Mouse (Mus musculus) brown adipose tissue, adult 24 weeks (tissue): ENCODE results near the gene Nsrp1. TPM values are rescaled to one million over a fixed set of nuclear protein-coding genes. Genes with fewer than 3 reads are reported as not detected.
"Not testable (repeated sequence)": the region's sequence is repeated elsewhere in the genome, so short reads cannot be mapped to it uniquely, and the experiment has no call there.

Experiments used
- H3K27ac ChIP-seq: fragments of 200-500 bp; replicated peaks from 2 replicates; pipeline ENCODE4 v1.5.1; 2012; ENCODE audit warnings: low read depth, mild to moderate bottlenecking, low read length
- H3K4me1 ChIP-seq: fragments of 200-500 bp; 2 replicates; pipeline ENCODE4 v1.6.1; 2012; ENCODE audit warnings: low read length, mixed read lengths; ENCODE audit not compliant: control insufficient read depth, insufficient read depth, insufficient read length
- H3K4me3 ChIP-seq: fragments of 200-500 bp; 2 replicates; pipeline ENCODE4 v1.5.1; 2012; ENCODE audit warnings: low read depth, mild to moderate bottlenecking, low read length, moderate library complexity; ENCODE audit not compliant: insufficient read depth
- polyA plus RNA-seq: library from polyadenylated mRNA; stranded (reverse); fragments of >200 nt; gene quantifications from 2 replicates; pipeline ENCODE4 v1.2.4, GENCODE M21; 2012; ENCODE audit not compliant: missing spikeins, insufficient read depth, insufficient read length

Nsrp1 gene
- polyA plus RNA-seq, 1 experiment = 12.1 TPM

- Histone ChIP-seq H3K4me3 (no peak overlapping the region), H3K27ac (no peak overlapping the region), H3K4me1 (no peaks in the 10 kb centered on the region)
Measured at GRCm38 (mm10) chr11:77084001-77084682, 5.9 kb upstream of the Nsrp1 start.

GRCm38 (mm10) chr11:77079361-77079760, 1.1 kb upstream of the Nsrp1 start:
- Histone ChIP-seq H3K4me1 (peaks cover 2% of the 10 kb centered on the region; the same call in 1 of the 2 replicates), H3K27ac (no peak overlapping the region), H3K4me3 (no peak overlapping the region)

GRCm38 (mm10) chr11:77077792-77078191, 443 bp downstream of the Nsrp1 start:
- H3K4me1 ChIP-seq = peaks cover 2% of the 10 kb centered on the region; the same call in 1 of the 2 replicates

DNA sequence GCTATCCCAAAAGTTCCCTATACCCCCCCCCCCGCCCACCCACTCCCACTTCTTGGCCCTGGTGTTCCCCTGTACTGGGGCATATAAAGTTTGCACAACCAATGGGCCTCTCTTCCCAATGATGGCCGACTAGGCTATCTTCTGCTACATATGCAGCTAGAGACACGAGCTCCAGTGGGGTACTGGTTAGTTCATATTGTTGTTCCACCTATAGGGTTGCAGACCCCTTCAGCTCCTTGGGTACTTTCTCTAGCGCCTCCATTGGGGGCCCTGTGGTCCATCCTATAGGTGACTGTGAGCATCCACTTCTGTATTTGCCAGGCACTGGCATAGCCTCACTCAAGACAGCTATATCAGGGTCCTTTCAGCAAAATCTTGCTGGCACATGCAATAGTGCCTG, 904 bp downstream of the Nsrp1 start:
- not testable (repeated sequence) for H3K27ac ChIP-seq, H3K4me1 ChIP-seq
- H3K4me3 ChIP-seq = peak overlapping the region; percentile 89

More at GRCm38 (mm10) chr11:77077792-77078191, 443 bp downstream of the Nsrp1 start:
- H3K27ac ChIP-seq = peak overlapping the region; percentile 65; the same call in 1 of the 2 replicates
- H3K4me3 ChIP-seq = peak overlapping the region; percentile 89

- H3K27ac ChIP-seq = no peak overlapping the region
Measured at GRCm38 (mm10) chr11:77070721-77071120, 7.5 kb downstream of the Nsrp1 start.

GRCm38 (mm10) chr11:77068825-77069224, 9.4 kb downstream of the Nsrp1 start:
- no peak overlapping the region for H3K27ac ChIP-seq
- H3K4me1 ChIP-seq = no peaks in the 10 kb centered on the region

More at GRCm38 (mm10) chr11:77070721-77071120, 7.5 kb downstream of the Nsrp1 start:
- H3K4me1 ChIP-seq = no peaks in the 10 kb centered on the region
- H3K4me3 ChIP-seq = no peak overlapping the region

GRCm38 (mm10) chr11:77063406-77063805, 14.8 kb downstream of the Nsrp1 start:
- Histone ChIP-seq H3K27ac (no peak overlapping the region), H3K4me1 (no peaks in the 10 kb centered on the region), H3K4me3 (no peak overlapping the region)

More at GRCm38 (mm10) chr11:77068825-77069224, 9.4 kb downstream of the Nsrp1 start:
- H3K4me3 ChIP-seq = no peak overlapping the region

DNA sequence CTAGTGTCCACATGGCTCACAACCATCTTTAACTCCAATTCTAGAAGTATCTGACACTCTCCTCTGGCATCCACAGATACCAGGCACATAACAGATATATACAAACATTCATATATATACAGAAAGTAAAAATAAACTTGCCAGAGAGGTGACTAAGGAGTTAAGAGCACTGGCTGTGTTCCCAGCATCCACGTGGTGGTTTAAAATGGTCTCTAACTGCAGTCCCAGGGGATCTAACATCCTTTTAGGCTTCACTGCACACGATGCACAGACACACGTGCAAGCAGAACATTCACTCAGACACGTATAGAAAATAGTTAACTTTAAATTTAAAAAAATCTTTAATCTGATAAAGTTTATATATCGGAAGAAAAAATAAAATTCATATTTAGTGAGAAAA, 16.3 kb downstream of the Nsrp1 start:
- H3K4me3 ChIP-seq = no peak overlapping the region
- no peaks in the 10 kb centered on the region for H3K4me1 ChIP-seq
- H3K27ac ChIP-seq = no peak overlapping the region

- no peak overlapping the region for H3K27ac ChIP-seq
- H3K4me1 ChIP-seq = no peaks in the 10 kb centered on the region
- H3K4me3 ChIP-seq = no peak overlapping the region
Measured at GRCm38 (mm10) chr11:77042816-77043215, 35.4 kb downstream of the Nsrp1 start.

GRCm38 (mm10) chr11:77041891-77042290, 36.3 kb downstream of the Nsrp1 start:
- no peak overlapping the region for H3K4me3 ChIP-seq
- H3K4me1 ChIP-seq = no peaks in the 10 kb centered on the region
- no peak overlapping the region for H3K27ac ChIP-seq

DNA sequence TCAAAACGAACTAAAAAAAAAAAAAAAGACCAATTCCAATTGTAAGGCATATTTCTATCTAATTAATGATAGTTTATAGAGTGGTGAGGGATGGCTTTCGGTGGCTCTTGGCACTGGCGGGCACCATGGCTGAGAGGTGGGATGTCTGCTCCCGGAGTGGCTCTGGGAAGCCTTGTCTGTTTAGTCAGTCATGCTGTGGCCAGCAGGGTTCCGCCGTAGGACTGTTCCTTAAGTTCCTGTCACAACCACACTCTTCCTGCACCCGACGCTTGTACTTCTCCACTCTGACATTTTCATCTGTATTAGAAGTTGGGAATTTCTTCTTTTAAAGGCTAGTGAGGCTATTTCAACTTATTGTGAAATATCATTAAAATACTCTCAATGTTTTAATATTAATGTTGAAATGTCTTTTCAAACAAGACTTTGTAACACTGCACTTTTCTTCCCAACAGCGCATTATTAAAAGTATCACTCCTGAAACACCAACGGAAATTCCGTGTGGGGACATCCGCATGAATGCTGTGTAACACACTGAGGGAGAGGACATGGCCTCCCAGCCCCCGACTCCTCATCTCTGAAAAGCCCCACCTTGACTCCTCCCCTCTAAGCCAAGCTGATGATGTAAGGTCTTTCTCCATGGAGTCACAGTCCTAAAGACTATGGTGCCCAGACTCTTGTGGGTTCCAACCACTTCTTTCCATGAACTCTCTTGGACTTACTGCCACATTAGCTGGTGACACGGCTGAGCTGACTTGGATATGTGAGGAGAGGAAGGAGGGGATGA, 46.9 kb downstream of the Nsrp1 start:
- Histone ChIP-seq H3K27ac (no peak overlapping the region), H3K4me3 (no peak overlapping the region)

DNA sequence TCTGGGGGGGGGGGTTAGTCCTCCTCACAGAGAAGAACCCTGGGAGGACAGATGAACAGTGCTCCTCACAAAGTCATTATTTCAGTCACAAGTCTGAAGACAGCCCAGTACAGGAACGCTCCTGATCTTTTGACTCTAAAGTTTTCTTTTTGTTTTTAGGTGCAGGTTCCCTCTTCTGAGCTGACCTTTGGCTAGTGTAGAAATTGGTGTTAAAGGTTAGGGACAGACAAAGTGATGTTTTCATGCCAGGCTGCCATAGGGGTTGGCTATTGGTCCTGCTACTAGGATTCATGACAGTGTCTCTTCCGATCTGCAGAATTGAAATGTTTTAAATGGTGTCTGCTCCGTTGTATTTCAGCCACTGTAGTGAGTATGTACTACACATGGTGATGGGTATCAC, 50.1 kb downstream of the Nsrp1 start:
- no peak overlapping the region for H3K27ac ChIP-seq
- H3K4me3 ChIP-seq = no peak overlapping the region
- no peaks in the 10 kb centered on the region for H3K4me1 ChIP-seq

More for the DNA sequence above, 46.9 kb downstream of the Nsrp1 start:
- no peaks in the 10 kb centered on the region for H3K4me1 ChIP-seq

DNA sequence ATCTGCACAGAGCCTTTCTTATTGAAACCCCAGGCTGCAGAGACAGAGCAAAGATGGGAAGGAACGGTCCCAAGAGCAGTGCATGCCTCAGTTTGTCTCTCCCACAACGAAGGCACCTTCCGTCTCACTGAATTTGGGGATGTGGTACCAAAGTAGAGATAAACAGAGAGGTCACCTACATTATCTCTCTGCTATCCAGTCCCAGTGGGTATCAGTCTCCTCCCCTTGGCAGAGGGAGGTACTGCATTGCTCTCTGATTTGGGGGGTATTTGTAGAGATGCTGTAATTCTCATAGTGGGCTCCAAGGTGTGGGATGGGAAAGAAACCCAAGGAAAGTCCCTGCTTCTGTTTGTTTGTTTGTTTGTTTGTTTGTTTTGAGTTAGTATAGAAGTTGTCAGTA, 51.7 kb downstream of the Nsrp1 start:
- Histone ChIP-seq H3K4me3 (no peak overlapping the region), H3K4me1 (no peaks in the 10 kb centered on the region), H3K27ac (no peak overlapping the region)

GRCm38 (mm10) chr11:77021749-77022396, 56.4 kb downstream of the Nsrp1 start:
- no peaks in the 10 kb centered on the region for H3K4me1 ChIP-seq
- H3K4me3 ChIP-seq = no peak overlapping the region
- H3K27ac ChIP-seq = no peak overlapping the region

GRCm38 (mm10) chr11:77019539-77019938, 58.7 kb downstream of the Nsrp1 start:
- Histone ChIP-seq H3K4me3 (no peak overlapping the region), H3K27ac (no peak overlapping the region), H3K4me1 (no peaks in the 10 kb centered on the region)
